Mouse (Mus musculus) limb, embryonic 10.5 days (tissue): ENCODE data around the gene Ppp4r3a. TPM values are rescaled to one million over a fixed set of nuclear protein-coding genes. Genes with fewer than 3 reads are reported as not detected.

Source experiments
- DNase-seq: peaks from one replicate; pipeline ENCODE4 v3.0.0-alpha.2; 2017; ENCODE audit warnings: low spot score
- H3K27ac ChIP-seq: fragments of 300-500 bp; sonication (generic); 2 replicates; pipeline ENCODE4 v1.5.1; 2016; ENCODE audit warnings: mild to moderate bottlenecking
- H3K27me3 ChIP-seq: fragments of 300-500 bp; sonication (generic); 2 replicates; pipeline ENCODE4 v1.6.1; 2016; ENCODE audit warnings: low read depth, mild to moderate bottlenecking; ENCODE audit not compliant: poor library complexity, severe bottlenecking
- H3K36me3 ChIP-seq: fragments of 300-500 bp; sonication (generic); 2 replicates; pipeline ENCODE4 v1.6.1; 2016; ENCODE audit warnings: mild to moderate bottlenecking, moderate library complexity
- H3K4me1 ChIP-seq: fragments of 300-500 bp; sonication (generic); 2 replicates; pipeline ENCODE4 v1.6.1; 2016
- H3K4me3 ChIP-seq: fragments of 300-500 bp; sonication (generic); 2 replicates; pipeline ENCODE4 v1.5.1; 2016; ENCODE audit warnings: mild to moderate bottlenecking, moderate library complexity
- H3K9me3 ChIP-seq: fragments of 300-500 bp; sonication (generic); replicated peaks from 2 replicates; pipeline ENCODE4 v1.6.1; 2016; ENCODE audit warnings: mild to moderate bottlenecking
- WGBS: fragments of 180-500 bp; shearing (Covaris S2); methylation state at CpG from one replicate; pipeline ENCODE4 v1.1.7; 2016; 5-methylcytosine and 5-hydroxymethylcytosine counted together
- polyA plus RNA-seq: library from polyadenylated mRNA; unstranded; fragments of >200 nt; fragmentation: Nextera tagmentation; extraction: Ambion mirVana; gene quantifications from 2 replicates; pipeline ENCODE4 v1.2.1, GENCODE M21; 2016

The Ppp4r3a gene
- polyA plus RNA-seq, 1 experiment from 2014 or later = 63.1 TPM

- Histone ChIP-seq H3K27me3 (peaks cover 51% of the 10 kb centered on the region), H3K9me3 (no peaks in the 10 kb centered on the region), H3K4me3 (peak overlapping the region; percentile 66; the same call in 1 of the 2 replicates), H3K4me1 (peaks cover 47% of the 10 kb centered on the region), H3K36me3 (peaks cover 7% of the 10 kb centered on the region), H3K27ac (no peak overlapping the region)
- DNase-seq = no peak
- WGBS = 69% methylated on average over 7 of the region's 7 CpGs
Observed at GRCm38 (mm10) chr12:101026518-101026917, 57.0 kb downstream of the Ppp4r3a start.

GRCm38 (mm10) chr12:101026025-101026424 lies 57.5 kb downstream of the Ppp4r3a start:
- H3K9me3 ChIP-seq = no peaks in the 10 kb centered on the region
- 93% methylated on average over 4 of the region's 4 CpGs for WGBS
- H3K4me1 ChIP-seq = peaks cover 50% of the 10 kb centered on the region
- H3K27me3 ChIP-seq = peaks cover 51% of the 10 kb centered on the region
- no peak overlapping the region for H3K4me3 ChIP-seq
- peaks cover 11% of the 10 kb centered on the region for H3K36me3 ChIP-seq
- DNase-seq = peak; percentile 26
- no peak overlapping the region for H3K27ac ChIP-seq

- DNase-seq = peak; percentile 35
- H3K4me1 ChIP-seq = peaks cover 50% of the 10 kb centered on the region
- H3K9me3 ChIP-seq = no peaks in the 10 kb centered on the region
- H3K27me3 ChIP-seq = peaks cover 51% of the 10 kb centered on the region
- H3K27ac ChIP-seq = no peak overlapping the region
- peaks cover 17% of the 10 kb centered on the region for H3K36me3 ChIP-seq
- 60% methylated on average over 7 of the region's 7 CpGs for WGBS
- no peak overlapping the region for H3K4me3 ChIP-seq
Observed at GRCm38 (mm10) chr12:101025379-101025778, 58.1 kb downstream of the Ppp4r3a start.

GRCm38 (mm10) chr12:101024824-101025223 lies 58.7 kb downstream of the Ppp4r3a start:
- Histone ChIP-seq H3K27ac (no peak overlapping the region), H3K36me3 (peaks cover 23% of the 10 kb centered on the region), H3K4me3 (no peak overlapping the region), H3K27me3 (peaks cover 51% of the 10 kb centered on the region), H3K9me3 (no peaks in the 10 kb centered on the region), H3K4me1 (peaks cover 50% of the 10 kb centered on the region)
- DNase-seq = peak; percentile 29
- 74% methylated on average over 8 of the region's 8 CpGs for WGBS

DNA sequence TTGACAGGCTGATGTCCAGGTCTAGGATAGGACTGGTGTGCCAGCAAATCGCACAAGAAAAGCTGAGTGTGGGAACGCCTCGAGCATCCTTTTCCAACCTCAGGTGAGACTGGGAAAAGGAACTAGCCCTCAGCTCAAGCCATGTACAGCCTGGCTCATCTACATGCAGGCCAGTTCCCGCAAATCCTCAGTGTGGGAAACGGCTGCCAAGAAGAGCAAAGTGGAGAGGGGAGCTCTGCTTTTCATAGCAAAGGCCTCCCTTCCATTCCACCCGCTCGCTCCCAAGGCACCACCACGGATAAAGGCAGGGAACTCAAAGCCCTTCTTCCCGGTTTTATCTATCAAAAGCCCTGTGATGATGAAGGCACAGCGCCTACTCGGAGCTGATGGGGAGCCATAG lies 60.4 kb downstream of the Ppp4r3a start:
- H3K27me3 ChIP-seq = peaks cover 43% of the 10 kb centered on the region
- H3K27ac ChIP-seq = no peak overlapping the region
- no peak overlapping the region for H3K4me3 ChIP-seq
- no peaks in the 10 kb centered on the region for H3K9me3 ChIP-seq
- peaks cover 50% of the 10 kb centered on the region for H3K4me1 ChIP-seq
- no peak for DNase-seq
- WGBS = 89% methylated on average over 11 of the region's 11 CpGs
- H3K36me3 ChIP-seq = peaks cover 25% of the 10 kb centered on the region

DNA sequence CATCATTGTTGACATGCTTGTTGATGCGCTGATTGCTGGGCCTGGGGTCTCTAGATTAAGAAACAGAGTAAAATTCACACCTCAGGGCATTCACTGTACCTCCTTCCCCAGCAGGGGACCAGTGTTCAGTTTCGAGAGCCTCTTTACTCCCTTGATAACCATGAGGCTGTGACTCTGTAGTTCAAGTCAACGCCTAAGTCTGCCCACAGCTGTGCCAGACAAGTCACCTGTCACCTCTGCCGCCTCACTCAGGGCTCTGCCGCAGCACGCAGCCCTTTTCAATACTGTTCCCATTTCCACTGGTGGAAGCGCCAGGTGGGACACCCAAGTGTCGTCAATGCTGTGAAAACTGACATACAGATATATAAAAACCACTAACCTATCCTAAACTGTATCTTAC lies 61.1 kb downstream of the Ppp4r3a start:
- Histone ChIP-seq H3K27me3 (peaks cover 35% of the 10 kb centered on the region), H3K4me1 (peaks cover 50% of the 10 kb centered on the region), H3K27ac (no peak overlapping the region), H3K4me3 (no peak overlapping the region), H3K36me3 (peaks cover 25% of the 10 kb centered on the region), H3K9me3 (no peaks in the 10 kb centered on the region)
- 95% methylated on average over 8 of the region's 8 CpGs for WGBS
- DNase-seq = peak; percentile 21

- H3K4me3 ChIP-seq = no peak overlapping the region
Observed at GRCm38 (mm10) chr12:101021484-101022226, 61.8 kb downstream of the Ppp4r3a start.

DNA sequence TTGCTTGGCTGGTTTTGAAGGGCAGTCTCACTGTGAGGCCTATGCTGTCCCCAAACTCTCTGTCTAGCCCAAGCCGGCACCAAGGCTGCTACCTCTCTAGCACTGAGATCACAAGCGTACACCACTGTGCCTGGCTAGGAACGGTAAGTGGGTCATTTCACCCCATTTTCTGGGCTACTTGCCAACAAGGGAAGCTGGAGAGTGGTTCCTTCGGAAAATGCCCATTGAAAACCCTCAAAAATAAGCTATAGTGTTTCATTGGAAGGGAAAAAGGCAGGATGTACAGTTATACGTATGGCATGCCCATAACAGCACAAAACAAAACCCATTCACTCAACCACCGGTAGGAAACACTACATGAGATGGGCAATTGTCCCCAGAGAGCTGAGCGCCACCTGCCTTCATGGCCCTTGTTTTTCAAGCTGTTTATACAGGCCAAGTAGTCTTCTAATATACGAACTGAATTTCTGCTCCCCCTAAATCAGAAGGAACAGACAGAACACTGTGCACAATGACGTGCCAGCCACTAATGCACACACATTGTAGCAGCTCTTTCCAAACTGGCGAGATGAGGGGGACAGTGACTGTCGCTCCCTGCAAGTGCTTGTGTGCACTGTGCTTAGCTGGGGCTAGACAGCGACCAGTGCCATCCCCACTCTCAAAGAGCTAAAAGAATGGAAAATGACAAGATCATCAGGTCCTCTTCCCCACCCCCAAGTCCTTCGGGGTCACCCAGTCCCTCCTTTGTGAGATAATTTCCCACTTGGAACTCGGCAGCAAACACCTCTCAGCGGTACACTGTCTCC lies 63.1 kb downstream of the Ppp4r3a start:
- H3K9me3 ChIP-seq = no peaks in the 10 kb centered on the region
- H3K36me3 ChIP-seq = peaks cover 25% of the 10 kb centered on the region
- DNase-seq = no peak
- peaks cover 57% of the 10 kb centered on the region for H3K4me1 ChIP-seq
- no peak overlapping the region for H3K4me3 ChIP-seq
- H3K27me3 ChIP-seq = peaks cover 15% of the 10 kb centered on the region
- WGBS = 94% methylated on average over 15 of the region's 15 CpGs
- H3K27ac ChIP-seq = no peak overlapping the region

More at GRCm38 (mm10) chr12:101021484-101022226, 61.8 kb downstream of the Ppp4r3a start:
- WGBS = 81% methylated on average over 9 of the region's 9 CpGs
- Histone ChIP-seq H3K36me3 (peaks cover 25% of the 10 kb centered on the region), H3K27ac (peak overlapping the region; percentile 54; the same call in 1 of the 2 replicates), H3K4me1 (peaks cover 50% of the 10 kb centered on the region), H3K9me3 (no peaks in the 10 kb centered on the region), H3K27me3 (peaks cover 28% of the 10 kb centered on the region)
- no peak for DNase-seq

GRCm38 (mm10) chr12:101019443-101019842 lies 64.1 kb downstream of the Ppp4r3a start:
- Histone ChIP-seq H3K27me3 (peaks cover 14% of the 10 kb centered on the region), H3K4me1 (peaks cover 59% of the 10 kb centered on the region), H3K9me3 (no peaks in the 10 kb centered on the region), H3K27ac (no peak overlapping the region), H3K36me3 (peaks cover 25% of the 10 kb centered on the region), H3K4me3 (no peak overlapping the region)
- WGBS = 89% methylated on average over 7 of the region's 7 CpGs
- DNase-seq = no peak

DNA sequence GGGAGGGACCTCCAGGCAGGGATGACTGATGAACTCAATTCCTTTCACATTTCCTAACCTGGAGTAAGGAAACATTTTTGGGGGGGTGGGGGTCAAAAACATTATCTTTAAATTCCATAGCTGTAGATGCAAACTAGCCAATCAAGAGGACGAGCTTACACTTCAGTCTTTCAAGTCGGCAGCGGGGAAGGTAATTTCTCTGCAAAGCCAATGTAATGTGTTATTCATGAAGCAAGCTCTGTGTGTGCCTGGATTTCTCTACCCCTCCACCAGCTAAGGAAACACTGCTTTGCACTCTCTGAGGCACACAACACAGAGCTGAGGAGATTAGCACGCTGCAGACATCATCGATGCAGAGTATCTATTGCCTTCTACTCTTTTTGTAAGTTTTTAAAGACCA lies 64.5 kb downstream of the Ppp4r3a start:
- Histone ChIP-seq H3K4me3 (no peak overlapping the region), H3K9me3 (no peaks in the 10 kb centered on the region), H3K4me1 (peaks cover 63% of the 10 kb centered on the region), H3K36me3 (peaks cover 25% of the 10 kb centered on the region), H3K27ac (no peak overlapping the region), H3K27me3 (peaks cover 14% of the 10 kb centered on the region)
- DNase-seq = no peak
- 83% methylated on average over 5 of the region's 5 CpGs for WGBS

DNA sequence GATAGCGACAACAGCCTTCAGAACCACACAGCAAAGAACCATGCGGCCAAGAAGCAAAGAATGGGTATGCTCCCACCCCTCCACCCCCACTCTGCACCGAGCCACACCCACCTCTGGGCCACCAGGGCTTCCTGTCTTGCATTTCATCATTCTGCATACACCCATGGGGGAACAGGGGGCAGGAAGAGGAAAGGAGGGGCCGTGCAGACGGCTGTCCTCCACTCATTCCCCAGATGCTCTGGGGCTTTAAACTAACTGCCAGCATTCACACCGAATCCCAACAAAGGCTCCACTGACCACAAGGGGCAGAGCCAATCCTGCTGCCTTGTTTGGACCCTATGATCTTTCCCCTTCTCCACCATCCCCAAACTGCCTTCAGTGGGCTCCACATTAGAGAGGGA lies 65.5 kb downstream of the Ppp4r3a start:
- DNase-seq = no peak
- WGBS = 14% methylated on average over 6 of the region's 6 CpGs
- H3K4me3 ChIP-seq = peak overlapping the region; percentile 12; the same call in 1 of the 2 replicates
- H3K27me3 ChIP-seq = peaks cover 17% of the 10 kb centered on the region
- no peaks in the 10 kb centered on the region for H3K9me3 ChIP-seq
- H3K27ac ChIP-seq = peak overlapping the region; percentile 78
- peaks cover 71% of the 10 kb centered on the region for H3K4me1 ChIP-seq
- peaks cover 25% of the 10 kb centered on the region for H3K36me3 ChIP-seq

DNA sequence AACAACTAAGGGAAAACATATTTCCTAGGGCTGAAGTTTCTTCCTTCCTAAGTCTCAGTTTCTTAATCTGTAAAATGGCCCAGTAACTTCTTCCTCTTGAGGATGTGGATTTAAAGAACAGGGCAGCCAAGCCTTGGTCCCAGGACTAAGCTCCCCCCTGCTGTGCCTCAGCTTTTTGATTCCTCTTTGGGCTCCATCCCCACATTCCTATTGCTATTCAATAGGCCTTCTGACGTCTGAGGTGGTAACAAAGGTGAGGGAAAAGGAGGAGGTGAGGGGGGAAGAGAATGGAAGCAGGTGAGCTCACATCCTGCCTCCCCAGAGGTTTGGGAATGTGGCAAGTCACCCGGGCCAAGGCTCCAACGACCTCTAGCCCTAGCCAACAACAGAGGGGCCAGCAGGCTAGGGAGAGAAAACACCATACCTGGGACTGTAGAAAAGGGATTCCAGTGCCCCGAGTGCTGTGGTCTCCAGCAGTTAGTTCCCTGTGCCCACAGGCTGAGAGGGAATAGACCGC lies 67.0 kb downstream of the Ppp4r3a start:
- Histone ChIP-seq H3K4me1 (peaks cover 78% of the 10 kb centered on the region), H3K27ac (peak overlapping the region; percentile 78), H3K9me3 (no peaks in the 10 kb centered on the region), H3K4me3 (no peak overlapping the region), H3K27me3 (peaks cover 29% of the 10 kb centered on the region), H3K36me3 (peaks cover 18% of the 10 kb centered on the region)
- DNase-seq = no peak
- 43% methylated on average over 5 of the region's 5 CpGs for WGBS

GRCm38 (mm10) chr12:101015926-101016325 lies 67.6 kb downstream of the Ppp4r3a start:
- Histone ChIP-seq H3K4me3 (no peak overlapping the region), H3K9me3 (no peaks in the 10 kb centered on the region), H3K27ac (peak overlapping the region; percentile 78), H3K4me1 (peaks cover 75% of the 10 kb centered on the region), H3K36me3 (peaks cover 13% of the 10 kb centered on the region), H3K27me3 (peaks cover 35% of the 10 kb centered on the region)
- 51% methylated on average over 4 of the region's 4 CpGs for WGBS
- no peak for DNase-seq
